8 mouse cellular contexts compared by ENCODE assay signal in genomic region chr11:23497335-23497717, GRCm38 (mm10). TPM values are rescaled to one million over a fixed set of nuclear protein-coding genes. Genes with fewer than 3 reads are reported as not detected.
A peak's percentile ranks its signal among the peaks of the same experiment; 100 is the strongest.
DNase-seq lines count a peak whose midpoint lies in the region; ATAC-seq lines count a peak whose summit lies in the region.

No protein-coding gene starts in this region.

- peak; percentile 82 for DNase-seq in adrenal gland, postnatal 14 days
- no peak for DNase-seq in adrenal gland, adult 8-10 months
- peak; percentile 61 for DNase-seq in WW6 (ENCODE audit: low read depth, low spot score)
- peak; percentile 75 to 76 for DNase-seq in heart, postnatal 14 days
- peak; percentile 72 to 77 for DNase-seq in layer of hippocampus, postnatal 10 days (ENCODE audit: low spot score in 2 of 2)
- DNase-seq in lung, postnatal 10 days = peak; percentile 79
- peak; percentile 86 for DNase-seq in retina, postnatal 1 day

- H3K4me1 ChIP-seq in embryonic facial prominence, embryonic 15.5 days = peaks cover 20% of the 10 kb centered on the region

- ATAC-seq in embryonic facial prominence, embryonic 15.5 days (ENCODE audit: insufficient number of reproducible peaks, low FRiP score, low TSS enrichment, low read depth) = peak; percentile 83

- peak overlapping the region; percentile 91 for H3K4me3 ChIP-seq in embryonic facial prominence, embryonic 15.5 days (replicated peaks)

- peak overlapping the region; percentile 96 for H3K27ac ChIP-seq in embryonic facial prominence, embryonic 15.5 days (replicated peaks)

- no peaks in the 10 kb centered on the region for H3K9me3 ChIP-seq in embryonic facial prominence, embryonic 15.5 days (replicated peaks)

- intact Hi-C loops in heart, postnatal 14 days (cut with DNase I) = loop anchor here (10.0 kb wide), 1 partner anchor 513 kb away; the partner anchor contains the start of genes Commd1 and Gm28048

- peak overlapping the region; percentile 93 for H3K9ac ChIP-seq in embryonic facial prominence, embryonic 15.5 days

- under 1% methylated on average over 22 of the region's 22 CpGs for WGBS in embryonic facial prominence, embryonic 15.5 days

- H3K27me3 ChIP-seq in embryonic facial prominence, embryonic 15.5 days = no peaks in the 10 kb centered on the region

- H3K4me2 ChIP-seq in embryonic facial prominence, embryonic 15.5 days (replicated peaks) = peak overlapping the region; percentile 74

- H3K36me3 ChIP-seq in embryonic facial prominence, embryonic 15.5 days = peaks cover 28% of the 10 kb centered on the region

RNA-seq across cellular contexts. Expression of gene Ahsa2, which starts 0.5 kb away (rescaled TPM):
- 45.2 and 59.8 TPM in 2 replicates for total RNA-seq in adrenal gland, postnatal 14 days (2021)
- total RNA-seq in adrenal gland, adult 8-10 months (2022) = 10 to 100 TPM; 54.7 to 99.2 (median 58.5) TPM
- polyA plus RNA-seq in embryonic facial prominence, embryonic 15.5 days (2015; fragmentation: Nextera tagmentation; extraction: Ambion mirVana) = 77.3 and 88.8 TPM in 2 replicates
- 10 to 100 TPM; 43.8 to 54.1 TPM for total RNA-seq in heart, postnatal 14 days (2021)
- 10 to 100 TPM; 68.8 to 69.4 TPM for total RNA-seq in layer of hippocampus, postnatal 10 days (2021)

RNA-seq across cellular contexts. Expression of gene 1700093K21Rik, which starts 23.6 kb away (rescaled TPM):
- total RNA-seq in adrenal gland, postnatal 14 days (2021) = not detected in 2 replicates
- total RNA-seq in adrenal gland, adult 8-10 months (2022) = under 1 TPM in 1 of 4 experiments, not detected in 3; 0.68 TPM
- 0.12 TPM in 1 of 2 replicates, not detected in the other for polyA plus RNA-seq in embryonic facial prominence, embryonic 15.5 days (2015; fragmentation: Nextera tagmentation; extraction: Ambion mirVana)
- not detected for total RNA-seq in heart, postnatal 14 days (2021)
- total RNA-seq in layer of hippocampus, postnatal 10 days (2021) = 1 to 10 TPM in 1 of 2 experiments, under 1 TPM in 1; 0.25 to 1.2 TPM
